8 mouse cellular contexts compared by ENCODE assay signal in genomic region chr5:122988021-122988751, GRCm38 (mm10). TPM values are rescaled to one million over a fixed set of nuclear protein-coding genes. Genes with fewer than 3 reads are reported as not detected.
DNase-seq lines count a peak whose midpoint lies in the region; ATAC-seq and TF ChIP-seq lines count a peak whose summit lies in the region.

No protein-coding gene starts in this region.

- H3K4me2 ChIP-seq in liver, embryonic 13.5 days, result peak overlapping the region; percentile 93
- peak overlapping the region; percentile 83 for H3K4me2 ChIP-seq in myocyte (ENCODE audit: low read depth)

- under 1% methylated on average over 41 of the region's 41 CpGs for WGBS in liver, embryonic 13.5 days (ENCODE audit: insufficient replicate concordance)

- H3K4me3 ChIP-seq in liver, embryonic 13.5 days (replicated peaks), result peak overlapping the region; percentile 73
- H3K4me3 ChIP-seq in myocyte, result peak overlapping the region; percentile 67

- peak; percentile 23 for TF ChIP-seq POLR2A in myocyte (IDR thresholded peaks at IDR 0.05; ENCODE audit: insufficient read length, low read depth)

- H3K27ac ChIP-seq in liver, embryonic 13.5 days, result no peak overlapping the region

- H3K36me3 ChIP-seq in liver, embryonic 13.5 days, result no peaks in the 10 kb centered on the region
- H3K36me3 ChIP-seq in myocyte (ENCODE audit: control insufficient read depth, insufficient read depth), result no peaks in the 10 kb centered on the region

- peak; percentile 46 for ATAC-seq in granulocyte monocyte progenitor cell, adult 5-6 weeks (replicated peaks; ENCODE audit: poor library complexity, severe bottlenecking)
- no peak for ATAC-seq in liver, embryonic 13.5 days (ENCODE audit: low read depth)

- peak; percentile 54 to 58 for DNase-seq in layer of hippocampus, adult 18-20 months (ENCODE audit: low spot score in 2 of 2)
- DNase-seq in layer of hippocampus, adult 9-10 months (ENCODE audit: low spot score), result no peak
- DNase-seq in cerebellum, adult 9-10 months, result peak; percentile 58
- peak; percentile 55 for DNase-seq in kidney, adult 18-20 months
- DNase-seq in liver, embryonic 13.5 days, result peak; percentile 22
- DNase-seq in testis, postnatal 10 days (ENCODE audit: low spot score), result peak; percentile 71

- H3K27me3 ChIP-seq in liver, embryonic 13.5 days, result peaks cover 42% of the 10 kb centered on the region
- no peaks in the 10 kb centered on the region for H3K27me3 ChIP-seq in myocyte (ENCODE audit: control insufficient read depth, insufficient read depth, insufficient read length)

- H3K9me3 ChIP-seq in liver, embryonic 13.5 days (replicated peaks), result no peaks in the 10 kb centered on the region

- peaks cover 49% of the 10 kb centered on the region for H3K4me1 ChIP-seq in liver, embryonic 13.5 days (replicated peaks)

- H3K79me2 ChIP-seq in myocyte (ENCODE audit: control insufficient read depth, insufficient read depth), result no peaks in the 10 kb centered on the region

- H3ac ChIP-seq in myocyte (ENCODE audit: control insufficient read depth, insufficient read length), result peak overlapping the region; percentile 33

- H3K9ac ChIP-seq in liver, embryonic 13.5 days, result peak overlapping the region; percentile 75

TF ChIP-seq in myocyte, 11 proteins besides CTCF, POLR2A, EP300 and RAD21:
- TF ChIP-seq E2F4 (IDR thresholded peaks at IDR 0.05; ENCODE audit: insufficient read depth), result no peak
- no peak for TF ChIP-seq CEBPB (IDR thresholded peaks at IDR 0.05; ENCODE audit: insufficient read depth, poor library complexity, severe bottlenecking)
- no peak for TF ChIP-seq USF1 (IDR thresholded peaks at IDR 0.05; ENCODE audit: low read depth)
- no peak for TF ChIP-seq REST (IDR thresholded peaks at IDR 0.05; ENCODE audit: insufficient read depth, insufficient read length)
- TF ChIP-seq TCF12 (IDR thresholded peaks at IDR 0.05; ENCODE audit: insufficient read depth, poor library complexity, severe bottlenecking), result no peak
- no peak for TF ChIP-seq MYOG (IDR thresholded peaks at IDR 0.05; ENCODE audit: control insufficient read depth in 1 of 3, insufficient read depth in 1 of 3, insufficient read length in 2 of 3, low read depth in 2 of 3)
- no peak for TF ChIP-seq POLR2AphosphoS2 (IDR thresholded peaks at IDR 0.05; ENCODE audit: insufficient read length, low read depth)

RNA-seq across cellular contexts. Expression of gene Kdm2b, which starts 1.4 kb away (rescaled TPM):
- 10 to 100 TPM; 33.5 to 39.4 TPM for total RNA-seq in layer of hippocampus, adult 18-20 months (2021)
- total RNA-seq in granulocyte monocyte progenitor cell, adult 5-6 weeks (2014; fragmentation: Nextera tagmentation), result 42.8 and 63.5 TPM in 2 replicates
- total RNA-seq in granulocyte monocyte progenitor cell, adult 5-6 weeks (2017), result 54.8 and 58.7 TPM in 2 replicates
- polyA plus RNA-seq in liver, embryonic 13.5 days (2015; fragmentation: Nextera tagmentation; extraction: Ambion mirVana), result 21.3 and 23.6 TPM in 2 replicates
- 10.1 TPM for polyA plus RNA-seq in myocyte (2012; fragmentation: generic; extraction: Trizol)

RNA-seq across cellular contexts. Expression of gene Orai1, which starts 26.7 kb away (rescaled TPM):
- 10 to 100 TPM; 11.2 to 11.9 TPM for total RNA-seq in layer of hippocampus, adult 18-20 months (2021)
- total RNA-seq in granulocyte monocyte progenitor cell, adult 5-6 weeks (2014; fragmentation: Nextera tagmentation), result 40.9 and 43.8 TPM in 2 replicates
- 15.6 and 22.4 TPM in 2 replicates for total RNA-seq in granulocyte monocyte progenitor cell, adult 5-6 weeks (2017)
- 6.6 and 8.2 TPM in 2 replicates for polyA plus RNA-seq in liver, embryonic 13.5 days (2015; fragmentation: Nextera tagmentation; extraction: Ambion mirVana)
- 36.7 TPM for polyA plus RNA-seq in myocyte (2012; fragmentation: generic; extraction: Trizol)

RNA-seq across cellular contexts. Expression of gene Morn3, which starts 58.6 kb away (rescaled TPM):
- total RNA-seq in layer of hippocampus, adult 18-20 months (2021), result under 1 TPM; 0.38 to 0.94 TPM
- 0.58 TPM in 1 of 2 replicates, not detected in the other for total RNA-seq in granulocyte monocyte progenitor cell, adult 5-6 weeks (2014; fragmentation: Nextera tagmentation)
- not detected in 2 replicates for total RNA-seq in granulocyte monocyte progenitor cell, adult 5-6 weeks (2017)
- polyA plus RNA-seq in liver, embryonic 13.5 days (2015; fragmentation: Nextera tagmentation; extraction: Ambion mirVana), result not detected in 2 replicates
- not detected for polyA plus RNA-seq in myocyte (2012; fragmentation: generic; extraction: Trizol)
